Mouse (Mus musculus): ENCODE results near the gene Stx7. TPM values are rescaled to one million over a fixed set of nuclear protein-coding genes. Genes with fewer than 3 reads are reported as not detected.

Stx7 gene
- total RNA-seq, 2 experiments from 2014 or later = 122 to 128 TPM

Other genes with a start within 250 kb of the Stx7 start
- gene Taar1, start 228.9 kb upstream of the Stx7 start, total RNA-seq (2021) = not detected
- gene Taar2, start 210.7 kb upstream of the Stx7 start, total RNA-seq (2021) = not detected
- gene Taar3, start 199.7 kb upstream of the Stx7 start, total RNA-seq (2021) = not detected
- gene Taar4, start 188.8 kb upstream of the Stx7 start, total RNA-seq (2021) = not detected
- gene Taar5, start 178.6 kb upstream of the Stx7 start, total RNA-seq (2021) = not detected
- not detected for gene Taar6, start 163.7 kb upstream of the Stx7 start, total RNA-seq (2021)
- not detected for gene Taar7a, start 155.8 kb upstream of the Stx7 start, total RNA-seq (2021)
- gene Taar7b, start 149.4 kb upstream of the Stx7 start, total RNA-seq (2021) = not detected
- not detected for gene Taar7d, start 122.1 kb upstream of the Stx7 start, total RNA-seq (2021)
- gene Taar7e, start 111.7 kb upstream of the Stx7 start, total RNA-seq (2021) = not detected
- gene Taar7f, start 99.8 kb upstream of the Stx7 start, total RNA-seq (2021) = not detected
- gene Taar8a, start 72.8 kb upstream of the Stx7 start, total RNA-seq (2021) = not detected
- not detected for gene Taar8b, start 57.0 kb upstream of the Stx7 start, total RNA-seq (2021)
- gene Taar8c, start 47.4 kb upstream of the Stx7 start, total RNA-seq (2021) = not detected
- not detected for gene Taar9, start 39.8 kb upstream of the Stx7 start, total RNA-seq (2021)
- gene Moxd1, start 74.2 kb downstream of the Stx7 start, total RNA-seq (2021) = 10 to 100 TPM; 10.9 to 11.9 TPM

Measured in layer of hippocampus, postnatal 36 days (tissue).